Comparison of ENCODE assay signal across 8 mouse cellular contexts in the genomic region with DNA sequence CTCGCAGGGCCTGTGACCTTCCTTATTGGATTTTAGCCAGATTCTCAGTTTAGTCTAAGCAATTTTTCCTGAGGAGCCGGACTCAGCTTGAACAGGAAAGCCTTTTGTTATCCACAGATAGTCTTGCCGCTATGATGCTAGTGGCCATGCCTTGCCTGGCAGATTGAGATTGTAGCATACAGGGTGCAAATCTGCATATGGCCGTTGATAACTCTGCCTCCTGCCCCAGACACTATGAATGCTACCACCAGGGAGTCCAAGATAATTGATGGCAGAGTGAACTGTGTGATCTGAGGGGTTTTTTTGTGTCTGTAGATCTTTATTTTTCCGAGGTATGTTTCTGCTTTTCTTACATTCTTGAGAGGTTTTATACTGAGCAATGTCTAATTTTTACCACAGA. TPM values are rescaled to one million over a fixed set of nuclear protein-coding genes. Genes with fewer than 3 reads are reported as not detected.
DNase-seq lines count a peak whose midpoint lies in the region; ATAC-seq and TF ChIP-seq lines count a peak whose summit lies in the region.
"Not testable (repeated sequence)": the region's sequence is repeated elsewhere in the genome, so short reads cannot be mapped to it uniquely, and the experiment has no call there.
"Had no signal": no experiment of that assay in that cellular context is flagged by ENCODE, and none has a peak within 500 bp of the region (broad histone marks: within the 10 kb centered on the region; RNA-seq: fewer than 3 reads in every experiment).

No protein-coding gene starts in this region.

- not testable (repeated sequence) for H3K27me3 ChIP-seq in G1E (ENCODE audit: insufficient read depth, low read length); heart, embryonic 13.5 days (replicated peaks); hindbrain, embryonic 11.5 days (ENCODE audit: control insufficient read depth, insufficient read depth, low read length); limb, embryonic 13.5 days; liver, embryonic 14.5 days (ENCODE audit: control insufficient read depth, insufficient read depth, low read length); stomach, postnatal 0 days (ENCODE audit: control insufficient read depth, insufficient read depth, low read length)

- not testable (repeated sequence) for H3K4me3 ChIP-seq in G1E (ENCODE audit: low read depth, low read length); heart, embryonic 13.5 days; hindbrain, embryonic 11.5 days (ENCODE audit: low read depth, low read length); limb, embryonic 13.5 days; liver, embryonic 14.5 days (ENCODE audit: insufficient read depth in 1 of 2, low read depth in 2 of 2, low read length in 2 of 2); stomach, postnatal 0 days (ENCODE audit: low read depth, low read length)

- TF ChIP-seq EP300 in liver, embryonic 14.5 days (IDR thresholded peaks at IDR 0.05; ENCODE audit: low read depth); stomach, postnatal 0 days (optimal IDR thresholded peaks at IDR 0.05): not testable (repeated sequence)

- not testable (repeated sequence) for TF ChIP-seq CTCF in G1E (IDR thresholded peaks at IDR 0.05; ENCODE audit: low read depth, low read length); liver, embryonic 14.5 days (IDR thresholded peaks at IDR 0.05; ENCODE audit: low read depth); stomach, postnatal 0 days (IDR thresholded peaks at IDR 0.05; ENCODE audit: low read depth)

- ATAC-seq in G1E (ENCODE audit: extremely low read depth, insufficient number of reproducible peaks, low FRiP score, poor library complexity, severe bottlenecking), result peak; percentile 35; the same call in 1 of the 2 replicates
- peak; percentile 14; the same call in 1 of the 2 replicates for ATAC-seq in heart, embryonic 13.5 days (ENCODE audit: extremely low read depth, insufficient number of reproducible peaks, low FRiP score, low TSS enrichment)
- peak; percentile 8; the same call in 1 of the 2 replicates for ATAC-seq in hindbrain, embryonic 11.5 days (ENCODE audit: low FRiP score)
- 0 out of 2 replicates have a peak, but pooled peaks have one; percentile 9 for ATAC-seq in limb, embryonic 13.5 days (ENCODE audit: low FRiP score, low read depth)
- ATAC-seq in liver, embryonic 14.5 days (ENCODE audit: insufficient read depth), result peak; percentile 56
- ATAC-seq in megakaryocyte-erythroid progenitor cell, adult 5-6 weeks (replicated peaks; ENCODE audit: low FRiP score, low TSS enrichment, poor library complexity, severe bottlenecking), result peak; percentile 46
- ATAC-seq in stomach, postnatal 0 days (ENCODE audit: low FRiP score, low TSS enrichment), result peak; percentile 36; the same call in 1 of the 2 replicates

- WGBS in heart, embryonic 13.5 days, result 60% methylated on average over 2 of the region's 5 CpGs
- 100% methylated on average over 1 of the region's 5 CpGs for WGBS in hindbrain, embryonic 11.5 days
- WGBS in limb, embryonic 13.5 days, result 83% methylated on average over 2 of the region's 5 CpGs
- 50% methylated on average over 1 of the region's 5 CpGs for WGBS in liver, embryonic 14.5 days (ENCODE audit: insufficient replicate concordance)
- 90% methylated on average over 1 of the region's 5 CpGs for WGBS in stomach, postnatal 0 days

- H3K36me3 ChIP-seq in G1E (replicated peaks); heart, embryonic 13.5 days; hindbrain, embryonic 11.5 days (ENCODE audit: control insufficient read depth, insufficient read depth, low read length); limb, embryonic 13.5 days; liver, embryonic 14.5 days (replicated peaks; ENCODE audit: control insufficient read depth, insufficient read depth, low read depth); stomach, postnatal 0 days (ENCODE audit: control insufficient read depth, insufficient read depth, low read length): not testable (repeated sequence)

- not testable (repeated sequence) for H3K4me1 ChIP-seq in G1E (ENCODE audit: insufficient read depth, low read depth, low read length); heart, embryonic 13.5 days; hindbrain, embryonic 11.5 days (replicated peaks; ENCODE audit: control insufficient read depth, insufficient read depth, low read length); limb, embryonic 13.5 days; liver, embryonic 14.5 days (replicated peaks; ENCODE audit: control insufficient read depth in 2 of 2, insufficient read depth in 2 of 2, low read length in 1 of 2); stomach, postnatal 0 days (replicated peaks; ENCODE audit: control insufficient read depth, insufficient read depth)

- not testable (repeated sequence) for H3K27ac ChIP-seq in heart, embryonic 13.5 days (replicated peaks); hindbrain, embryonic 11.5 days (ENCODE audit: low read depth, low read length); limb, embryonic 13.5 days; liver, embryonic 14.5 days; stomach, postnatal 0 days (replicated peaks)

- not testable (repeated sequence) for H3K9me3 ChIP-seq in G1E (replicated peaks); heart, embryonic 13.5 days; hindbrain, embryonic 11.5 days (ENCODE audit: control insufficient read depth, low read length); limb, embryonic 13.5 days; liver, embryonic 14.5 days (ENCODE audit: control insufficient read depth, low read length); stomach, postnatal 0 days (ENCODE audit: control insufficient read depth, low read length)

- H3K9ac ChIP-seq in heart, embryonic 13.5 days; hindbrain, embryonic 11.5 days (ENCODE audit: low read depth, low read length); limb, embryonic 13.5 days; liver, embryonic 14.5 days (replicated peaks); stomach, postnatal 0 days (ENCODE audit: low read length): not testable (repeated sequence)

- not testable (repeated sequence) for DNase-seq in G1E (ENCODE audit: low spot score); hindbrain, embryonic 11.5 days (ENCODE audit: low spot score); liver, embryonic 14.5 days (ENCODE audit: low read depth in 3 of 3, low spot score in 3 of 3); stomach, postnatal 0 days (ENCODE audit: low spot score)

- H3K4me2 ChIP-seq in heart, embryonic 13.5 days; hindbrain, embryonic 11.5 days (replicated peaks; ENCODE audit: low read depth, low read length); limb, embryonic 13.5 days (replicated peaks); liver, embryonic 14.5 days (ENCODE audit: low read depth); stomach, postnatal 0 days (replicated peaks; ENCODE audit: low read depth): not testable (repeated sequence)

RNA-seq across cellular contexts. Expression of gene Zfp993, which starts 39.9 kb away (rescaled TPM):
- total RNA-seq in G1E (2014; fragmentation: Nextera tagmentation) (11.1 and 28.9 TPM in 2 replicates), G1E (2017) (10.1 and 11.0 TPM in 2 replicates)
- polyA plus RNA-seq in G1E (2012), result not detected in 2 replicates
- polyA plus RNA-seq in heart, embryonic 13.5 days (2015; fragmentation: Nextera tagmentation; extraction: Ambion mirVana), result 2.9 and 6.3 TPM in 2 replicates
- 2.3 and 3.3 TPM in 2 replicates for polyA plus RNA-seq in hindbrain, embryonic 11.5 days (2014; fragmentation: Nextera tagmentation; extraction: Ambion mirVana)
- polyA plus RNA-seq in limb, embryonic 13.5 days (2015; fragmentation: Nextera tagmentation; extraction: Ambion mirVana), result 1.9 and 4.2 TPM in 2 replicates
- 1.4 and 1.5 TPM in 2 replicates for polyA plus RNA-seq in liver, embryonic 14.5 days (2012; rRNA removed)
- polyA plus RNA-seq in liver, embryonic 14.5 days (2014; fragmentation: Nextera tagmentation; extraction: Ambion mirVana), result 0.98 and 1.6 TPM in 2 replicates
- 46.6 and 66.0 TPM in 2 replicates for total RNA-seq in megakaryocyte-erythroid progenitor cell, adult 5-6 weeks (2014; fragmentation: Nextera tagmentation)
- total RNA-seq in megakaryocyte-erythroid progenitor cell, adult 5-6 weeks (2017), result 9.3 and 10.2 TPM in 2 replicates
- 0.46 and 0.98 TPM in 2 replicates for polyA plus RNA-seq in stomach, postnatal 0 days (2015; fragmentation: Nextera tagmentation; extraction: Ambion mirVana)
- polyA plus RNA-seq: adrenal gland, adult 2 months had no signal
